8 mouse cellular contexts compared by ENCODE assay signal in the genomic region with DNA sequence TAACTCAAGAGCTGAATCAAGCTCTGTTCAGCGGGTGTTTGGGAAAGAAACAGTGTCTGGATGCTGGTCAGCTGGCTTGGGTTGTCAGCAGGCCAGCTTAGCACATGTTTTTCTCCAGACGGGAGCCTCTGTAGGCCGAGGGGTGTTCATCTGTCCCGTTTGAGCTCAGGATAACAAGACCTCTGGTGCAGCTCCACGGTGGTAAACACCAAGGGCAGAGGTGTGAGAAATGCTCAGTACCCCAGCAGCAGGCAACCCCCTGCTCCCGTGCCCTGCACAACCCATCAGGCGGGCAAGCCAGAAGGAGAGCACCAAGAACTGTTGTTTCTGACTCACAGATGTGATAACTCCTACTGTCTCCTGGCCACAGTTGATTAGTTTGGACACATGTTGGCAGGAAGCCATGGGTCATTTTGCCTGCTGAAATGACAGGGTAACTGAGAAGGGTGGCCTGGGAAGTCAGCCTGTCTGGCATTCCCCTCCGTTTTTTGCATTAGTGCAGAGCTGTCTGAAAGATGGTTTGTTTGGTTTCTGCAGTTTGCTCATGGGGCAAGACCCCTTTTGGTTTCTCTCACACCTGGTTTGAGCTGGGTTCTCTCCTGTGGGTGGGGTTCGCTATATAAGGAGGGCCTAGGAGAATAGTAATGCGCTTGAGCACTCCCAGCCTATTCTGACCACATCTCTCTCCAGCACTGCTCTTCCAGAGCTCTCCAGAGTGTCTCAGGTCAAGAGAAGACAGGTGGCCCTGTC. TPM values are rescaled to one million over a fixed set of nuclear protein-coding genes. Genes with fewer than 3 reads are reported as not detected.
DNase-seq lines count a peak whose midpoint lies in the region; ATAC-seq and TF ChIP-seq lines count a peak whose summit lies in the region.

No protein-coding gene starts in this region.

- no peaks in the 10 kb centered on the region for H3K9me3 ChIP-seq in hindbrain, postnatal 0 days (ENCODE audit: low read length)
- H3K9me3 ChIP-seq in liver, embryonic 15.5 days (replicated peaks) = no peaks in the 10 kb centered on the region
- no peaks in the 10 kb centered on the region for H3K9me3 ChIP-seq in neural tube, embryonic 14.5 days (ENCODE audit: control insufficient read depth, low read length)

- 37% methylated on average over 10 of the region's 10 CpGs for WGBS in hindbrain, postnatal 0 days
- WGBS in liver, embryonic 15.5 days (ENCODE audit: insufficient replicate concordance) = 51% methylated on average over 10 of the region's 10 CpGs
- WGBS in neural tube, embryonic 14.5 days = 44% methylated on average over 10 of the region's 10 CpGs

- ATAC-seq in frontal cortex, adult (ENCODE audit: low TSS enrichment) = peak; percentile 62
- peak; percentile 70 for ATAC-seq in hindbrain, postnatal 0 days
- ATAC-seq in liver, embryonic 15.5 days (ENCODE audit: insufficient read depth) = no peak
- ATAC-seq in neural tube, embryonic 14.5 days (ENCODE audit: low read depth) = no peak
- ATAC-seq in granulocyte monocyte progenitor cell, adult 5-6 weeks (replicated peaks; ENCODE audit: poor library complexity, severe bottlenecking) = no peak

- DNase-seq in frontal cortex, postnatal 14 days (ENCODE audit: low spot score in 2 of 2) = no peak
- peak; percentile 34 to 48 for DNase-seq in cerebellum, postnatal 25 days
- DNase-seq in gastrocnemius, postnatal 36 days = peak; percentile 55 to 59
- peak; percentile 73 for DNase-seq in hindbrain, postnatal 0 days (ENCODE audit: low spot score)

- H3K27me3 ChIP-seq in hindbrain, postnatal 0 days (ENCODE audit: insufficient read depth, low read length) = no peaks in the 10 kb centered on the region
- no peaks in the 10 kb centered on the region for H3K27me3 ChIP-seq in liver, embryonic 15.5 days
- no peaks in the 10 kb centered on the region for H3K27me3 ChIP-seq in neural tube, embryonic 14.5 days (ENCODE audit: control insufficient read depth, insufficient read depth, low read length)

- no peak overlapping the region for H3K27ac ChIP-seq in hindbrain, postnatal 0 days
- 0 out of 2 replicates have a peak overlapping the region, but pooled peaks have one; percentile 10 for H3K27ac ChIP-seq in liver, embryonic 15.5 days (replicated peaks)
- H3K27ac ChIP-seq in neural tube, embryonic 14.5 days (ENCODE audit: low read depth, low read length) = peak overlapping the region; percentile 62

- H3K4me2 ChIP-seq in hindbrain, postnatal 0 days (ENCODE audit: low read depth, low read length) = peak overlapping the region; percentile 21; the same call in 1 of the 2 replicates
- H3K4me2 ChIP-seq in liver, embryonic 15.5 days = no peak overlapping the region
- no peak overlapping the region for H3K4me2 ChIP-seq in neural tube, embryonic 14.5 days (ENCODE audit: low read depth, low read length)

- no peaks in the 10 kb centered on the region for H3K36me3 ChIP-seq in hindbrain, postnatal 0 days (ENCODE audit: insufficient read depth, low read length)
- H3K36me3 ChIP-seq in liver, embryonic 15.5 days (replicated peaks) = peaks cover 28% of the 10 kb centered on the region
- H3K36me3 ChIP-seq in neural tube, embryonic 14.5 days (ENCODE audit: control insufficient read depth, insufficient read depth, low read length) = no peaks in the 10 kb centered on the region; the same call in 1 of the 2 replicates

- no peak overlapping the region for H3K9ac ChIP-seq in hindbrain, postnatal 0 days (replicated peaks; ENCODE audit: low read length)
- no peak overlapping the region for H3K9ac ChIP-seq in liver, embryonic 15.5 days
- H3K9ac ChIP-seq in neural tube, embryonic 14.5 days (replicated peaks; ENCODE audit: low read depth, low read length) = no peak overlapping the region

- intact Hi-C loops in gastrocnemius, postnatal 36 days (cut with DNase I) = no loop called here

- peaks cover 28% of the 10 kb centered on the region for H3K4me1 ChIP-seq in hindbrain, postnatal 0 days (ENCODE audit: insufficient read depth, low read length)
- peaks cover 47% of the 10 kb centered on the region for H3K4me1 ChIP-seq in liver, embryonic 15.5 days (replicated peaks)
- peaks cover 16% of the 10 kb centered on the region for H3K4me1 ChIP-seq in neural tube, embryonic 14.5 days (ENCODE audit: control insufficient read depth, insufficient read depth, low read length)

- H3K4me3 ChIP-seq in hindbrain, postnatal 0 days (ENCODE audit: low read length) = no peak overlapping the region
- H3K4me3 ChIP-seq in liver, embryonic 15.5 days (replicated peaks) = no peak overlapping the region
- H3K4me3 ChIP-seq in neural tube, embryonic 14.5 days (ENCODE audit: low read depth, low read length) = no peak overlapping the region

- no peak for TF ChIP-seq CTCF in hindbrain, postnatal 0 days (IDR thresholded peaks at IDR 0.05; ENCODE audit: low read depth)

RNA-seq across cellular contexts. Expression of a gene that starts 25.0 kb away (rescaled TPM):
- 10 to 100 TPM in 1 of 2 experiments, 1 to 10 TPM in 1; 9.7 to 10.6 TPM for total RNA-seq in gastrocnemius, postnatal 36 days (2021)
- 46.8 and 54.5 TPM in 2 replicates for total RNA-seq in hindbrain, postnatal 0 days (2014; rRNA removed)
- polyA plus RNA-seq in hindbrain, postnatal 0 days (2015; fragmentation: Nextera tagmentation; extraction: Ambion mirVana) = 21.9 and 22.3 TPM in 2 replicates
- 8.8 and 9.2 TPM in 2 replicates for polyA plus RNA-seq in liver, embryonic 15.5 days (2015; fragmentation: Nextera tagmentation; extraction: Ambion mirVana)
- 33.0 and 55.2 TPM in 2 replicates for polyA plus RNA-seq in neural tube, embryonic 14.5 days (2014; fragmentation: Nextera tagmentation; extraction: Ambion mirVana)
- total RNA-seq in granulocyte monocyte progenitor cell, adult 5-6 weeks (2014; fragmentation: Nextera tagmentation) = 8.8 and 9.4 TPM in 2 replicates
- total RNA-seq in granulocyte monocyte progenitor cell, adult 5-6 weeks (2017) = 17.8 and 18.4 TPM in 2 replicates

Comparison
In these comparisons a context has a peak if more than half of its experiments do, and no peak if none do; other contexts are left out.
1. ATAC-seq: peak in frontal cortex, adult (single experiment) and hindbrain, postnatal 0 days (single experiment); none in liver, embryonic 15.5 days (single experiment), neural tube, embryonic 14.5 days (single experiment) and granulocyte monocyte progenitor cell, adult 5-6 weeks (single experiment).
2. DNase-seq: peak in cerebellum, postnatal 25 days (2 of 2), gastrocnemius, postnatal 36 days (2 of 2) and hindbrain, postnatal 0 days (single experiment); none in frontal cortex, postnatal 14 days (0 of 2).